Comparison of ENCODE assay signal across 19 mouse cellular contexts in genomic region chr13:53846221-53846620, GRCm38 (mm10).
A peak's percentile ranks its signal among the peaks of the same experiment; 100 is the strongest.
DNase-seq lines count a peak whose midpoint lies in the region; ATAC-seq and TF ChIP-seq lines count a peak whose summit lies in the region.
"Had no signal": no experiment of that assay in that cellular context is flagged by ENCODE, and none has a peak within 500 bp of the region (broad histone marks: within the 10 kb centered on the region; RNA-seq: fewer than 3 reads in every experiment).

No protein-coding gene starts in this region.

- WGBS in cerebellum, adult 2 months = 40% methylated on average over 5 of the region's 5 CpGs

- no peak for TF ChIP-seq POLR2A in cerebellum, adult 2 months (IDR thresholded peaks at IDR 0.05; ENCODE audit: borderline replicate concordance, insufficient read depth, low read length)

- TF ChIP-seq CTCF in cerebellum, adult 2 months (IDR thresholded peaks at IDR 0.05; ENCODE audit: borderline replicate concordance, insufficient read depth, low read depth, low read length) = no peak

- no peak for DNase-seq in cerebellum, postnatal 4 days (ENCODE audit: low spot score in 2 of 2)
- DNase-seq in brain, adult 2 months (ENCODE audit: low read depth, low spot score) = peak; percentile 67
- peak; percentile 74 to 78 for DNase-seq in cerebellum, adult 2 months
- DNase-seq in cerebellum, postnatal 10 days = peak; percentile 77 to 81
- DNase-seq in urinary bladder, postnatal 10 days (ENCODE audit: low spot score) = no peak
- no peak for DNase-seq in left cerebral cortex, adult 18-20 months (ENCODE audit: low spot score in 2 of 2)
- no peak for DNase-seq in kidney, postnatal 25 days
- DNase-seq: adrenal gland, adult 8-10 months; B cell, adult 2 months; gastrocnemius, postnatal 25 days had no signal

- 0 out of 2 replicates have a peak, but pooled peaks cover 4% of the 10 kb centered on the region for H3K4me1 ChIP-seq in cerebellum, adult 2 months (ENCODE audit: control insufficient read depth, insufficient read depth, low read length)
- H3K4me1 ChIP-seq: embryonic facial prominence, embryonic 12.5 days; forebrain, embryonic 12.5 days; heart, embryonic 12.5 days; hindbrain, embryonic 10.5 days; intestine, embryonic 15.5 days had no signal

- no peaks in the 10 kb centered on the region for H3K27me3 ChIP-seq in cerebellum, adult 2 months (ENCODE audit: control insufficient read depth, insufficient read depth, low read length)
- H3K27me3 ChIP-seq: embryonic facial prominence, embryonic 12.5 days; forebrain, embryonic 12.5 days; heart, embryonic 12.5 days; intestine, embryonic 15.5 days had no signal

- peak; percentile 31; the same call in 1 of the 2 replicates for ATAC-seq in cerebellum, adult (ENCODE audit: insufficient number of reproducible peaks, low FRiP score, low TSS enrichment)
- ATAC-seq: CD4-positive, CD25-positive, alpha-beta regulatory T cell, adult 4 months; forebrain, embryonic 16.5 days; intestine, embryonic 15.5 days had no signal

- no peak overlapping the region for H3K4me3 ChIP-seq in cerebellum, adult 2 months (replicated peaks; ENCODE audit: insufficient read depth, low read depth, low read length)
- H3K4me3 ChIP-seq: embryonic facial prominence, embryonic 12.5 days; forebrain, embryonic 12.5 days; heart, embryonic 12.5 days; hindbrain, embryonic 10.5 days; intestine, embryonic 15.5 days had no signal

- no peak overlapping the region for H3K27ac ChIP-seq in cerebellum, adult 2 months (ENCODE audit: insufficient read depth, low read length)
- H3K27ac ChIP-seq: embryonic facial prominence, embryonic 12.5 days; forebrain, embryonic 12.5 days; hindbrain, embryonic 10.5 days; hindbrain, embryonic 14.5 days; intestine, embryonic 15.5 days had no signal

Comparison
In these comparisons a context has a peak if more than half of its experiments do, and no peak if none do; other contexts are left out.
1. DNase-seq: peak in brain, adult 2 months (single experiment), cerebellum, adult 2 months (2 of 2) and cerebellum, postnatal 10 days (2 of 2); none in cerebellum, postnatal 4 days (0 of 2), urinary bladder, postnatal 10 days (single experiment), left cerebral cortex, adult 18-20 months (0 of 2) and kidney, postnatal 25 days (0 of 2).